Mouse (Mus musculus) heart, postnatal 0 days (tissue): ENCODE data around the gene Zfp282.

Experiments
- CTCF ChIP-seq: IDR thresholded peaks from 2 replicates; pipeline ENCODE4 v1.5.1; 2016; ENCODE audit warnings: antibody characterized with exemption, control low read depth, low read depth
- EP300 ChIP-seq: IDR thresholded peaks from 2 replicates; pipeline ENCODE4 v1.6.1; 2016; ENCODE audit warnings: antibody characterized with exemption, low read depth

- TF ChIP-seq CTCF: no peak
- TF ChIP-seq EP300: no peak
These were observed 49.5 kb upstream of the Zfp282 start for GRCm38 (mm10) chr6:47827462-47827861.
